Mouse (Mus musculus) myocyte (in vitro differentiated cells): ENCODE data around the gene Cdc7. TPM values are rescaled to one million over a fixed set of nuclear protein-coding genes. Genes with fewer than 3 reads are reported as not detected.

Experiments used
- H3K27me3 ChIP-seq: one replicate; pipeline ENCODE4 v1.6.1; 2011; ENCODE audit not compliant: control insufficient read depth, insufficient read depth, insufficient read length
- H3K36me3 ChIP-seq: one replicate; pipeline ENCODE4 v1.6.1; 2011; ENCODE audit not compliant: control insufficient read depth, insufficient read depth
- H3K4me2 ChIP-seq: one replicate; pipeline ENCODE4 v1.6.1; 2011; ENCODE audit warnings: low read depth, control low read depth
- H3K4me3 ChIP-seq: one replicate; pipeline ENCODE4 v1.5.1; 2011; ENCODE audit warnings: mild to moderate bottlenecking, control low read depth, moderate library complexity
- H3K79me2 ChIP-seq: one replicate; pipeline ENCODE4 v1.6.1; 2011; ENCODE audit not compliant: control insufficient read depth, insufficient read depth
- H3ac ChIP-seq: one replicate; pipeline ENCODE4 v1.6.1; 2011; ENCODE audit not compliant: control insufficient read depth, insufficient read length
- CEBPB ChIP-seq: IDR thresholded peaks from 2 replicates; pipeline ENCODE4 v1.6.1; 2011; ENCODE audit warnings: mild to moderate bottlenecking, moderate library complexity; ENCODE audit not compliant: poor library complexity, insufficient read depth, severe bottlenecking
- E2F4 ChIP-seq: IDR thresholded peaks from one replicate; pipeline ENCODE4 v1.6.1; 2011; ENCODE audit warnings: mild to moderate bottlenecking, control low read depth, moderate library complexity; ENCODE audit not compliant: insufficient read depth
- MAX ChIP-seq: IDR thresholded peaks from one replicate; pipeline ENCODE4 v1.6.1; 2011; ENCODE audit warnings: low read depth, mild to moderate bottlenecking, control low read depth
- MYOD1 ChIP-seq, 3 experiments: IDR thresholded peaks; one replicate each; pipeline ENCODE4 v1.6.1; 2011; ENCODE audit warnings: control low read depth in 2 of 3, low read depth in 2 of 3, mild to moderate bottlenecking in 2 of 3, moderate library complexity in 1 of 3; ENCODE audit not compliant: insufficient read length in 2 of 3, control insufficient read depth in 1 of 3
- MYOG ChIP-seq, 3 experiments: IDR thresholded peaks; one replicate each; pipeline ENCODE4 v1.6.1; 2011; ENCODE audit warnings: control low read depth in 2 of 3, low read depth in 2 of 3, mild to moderate bottlenecking in 2 of 3; ENCODE audit not compliant: insufficient read length in 2 of 3, control insufficient read depth in 1 of 3, insufficient read depth in 1 of 3
- POLR2A ChIP-seq: IDR thresholded peaks from one replicate; pipeline ENCODE4 v1.6.1; 2011; ENCODE audit warnings: low read depth, mild to moderate bottlenecking, control low read depth, moderate library complexity; ENCODE audit not compliant: insufficient read length
- POLR2AphosphoS2 ChIP-seq: IDR thresholded peaks from one replicate; pipeline ENCODE4 v1.6.1; 2011; ENCODE audit warnings: low read depth, control low read depth; ENCODE audit not compliant: insufficient read length
- REST ChIP-seq: IDR thresholded peaks from one replicate; pipeline ENCODE4 v1.6.1; 2011; ENCODE audit warnings: mild to moderate bottlenecking, control low read depth, moderate library complexity; ENCODE audit not compliant: insufficient read depth, insufficient read length
- SRF ChIP-seq: IDR thresholded peaks from one replicate; pipeline ENCODE4 v1.6.1; 2011; ENCODE audit warnings: low read depth; ENCODE audit not compliant: control insufficient read depth, insufficient read length
- TCF12 ChIP-seq: IDR thresholded peaks from one replicate; pipeline ENCODE4 v1.6.1; 2011; ENCODE audit warnings: mild to moderate bottlenecking, control low read depth; ENCODE audit not compliant: poor library complexity, insufficient read depth, severe bottlenecking
- TCF3 ChIP-seq: IDR thresholded peaks from one replicate; pipeline ENCODE4 v1.6.1; 2011; ENCODE audit warnings: low read depth, control low read depth; ENCODE audit not compliant: insufficient read length
- USF1 ChIP-seq: IDR thresholded peaks from one replicate; pipeline ENCODE4 v1.6.1; 2011; ENCODE audit warnings: low read depth, mild to moderate bottlenecking, control low read depth, moderate library complexity
- polyA plus RNA-seq: library from polyadenylated mRNA; unstranded; fragments of >200 nt; fragmentation: generic; extraction: Trizol; gene quantifications from one replicate; pipeline ENCODE4 v1.2.1, GENCODE M21; 2012; ENCODE audit warnings: missing spikeins

Cdc7 gene
- polyA plus RNA-seq, 1 experiment: 1.8 TPM

GRCm38 (mm10) chr5:107009721-107010120 is 45.6 kb downstream of the Cdc7 start:
- no peak for TF ChIP-seq SRF
- TF ChIP-seq REST: no peak
- TF ChIP-seq E2F4: no peak
- H3K79me2 ChIP-seq: no peaks in the 10 kb centered on the region
- no peak overlapping the region for H3ac ChIP-seq
- H3K4me3 ChIP-seq: no peak overlapping the region
- no peak overlapping the region for H3K4me2 ChIP-seq
- H3K36me3 ChIP-seq: no peaks in the 10 kb centered on the region
- no peaks in the 10 kb centered on the region for H3K27me3 ChIP-seq

- Histone ChIP-seq H3K36me3 (no peaks in the 10 kb centered on the region), H3K4me2 (no peak overlapping the region), H3K4me3 (no peak overlapping the region), H3ac (no peak overlapping the region), H3K27me3 (no peaks in the 10 kb centered on the region), H3K79me2 (no peaks in the 10 kb centered on the region)
- no peak for TF ChIP-seq MAX
- TF ChIP-seq SRF: no peak
- no peak for TF ChIP-seq TCF3
These were observed 46.2 kb downstream of the Cdc7 start for GRCm38 (mm10) chr5:107010300-107010699.

- Histone ChIP-seq H3K36me3 (no peaks in the 10 kb centered on the region), H3K27me3 (no peaks in the 10 kb centered on the region), H3K4me3 (no peak overlapping the region), H3ac (no peak overlapping the region), H3K79me2 (no peaks in the 10 kb centered on the region), H3K4me2 (no peak overlapping the region)
- TF ChIP-seq CEBPB (no peak), USF1 (no peak), TCF12 (no peak), MYOG (IDR thresholded peaks at IDR 0.05; ENCODE audit: control insufficient read depth in 1 of 3, insufficient read depth in 1 of 3, insufficient read length in 2 of 3, low read depth in 2 of 3) (no peak), MYOD1 (IDR thresholded peaks at IDR 0.05; ENCODE audit: control insufficient read depth in 1 of 3, insufficient read length in 2 of 3, low read depth in 2 of 3) (no peak)
These were observed 47.4 kb downstream of the Cdc7 start for GRCm38 (mm10) chr5:107011316-107012029.

- no peaks in the 10 kb centered on the region for H3K79me2 ChIP-seq
- TF ChIP-seq POLR2A (no peak), REST (no peak), MAX (no peak), MYOG (IDR thresholded peaks at IDR 0.05; ENCODE audit: control insufficient read depth in 1 of 3, insufficient read depth in 1 of 3, insufficient read length in 2 of 3, low read depth in 2 of 3) (no peak), USF1 (no peak), TCF12 (no peak), SRF (no peak), TCF3 (no peak), MYOD1 (IDR thresholded peaks at IDR 0.05; ENCODE audit: control insufficient read depth in 1 of 3, insufficient read length in 2 of 3, low read depth in 2 of 3) (no peak), E2F4 (no peak), CEBPB (no peak)
- H3K4me3 ChIP-seq: no peak overlapping the region
- H3K27me3 ChIP-seq: no peaks in the 10 kb centered on the region
- H3K4me2 ChIP-seq: no peak overlapping the region
- no peaks in the 10 kb centered on the region for H3K36me3 ChIP-seq
- no peak overlapping the region for H3ac ChIP-seq
These were observed 48.1 kb downstream of the Cdc7 start for GRCm38 (mm10) chr5:107012030-107012715.

GRCm38 (mm10) chr5:107013393-107013792 is 49.3 kb downstream of the Cdc7 start:
- no peak overlapping the region for H3K4me2 ChIP-seq
- no peaks in the 10 kb centered on the region for H3K79me2 ChIP-seq
- H3K27me3 ChIP-seq: no peaks in the 10 kb centered on the region
- no peaks in the 10 kb centered on the region for H3K36me3 ChIP-seq
- H3ac ChIP-seq: no peak overlapping the region
- no peak overlapping the region for H3K4me3 ChIP-seq
- TF ChIP-seq E2F4: no peak
- TF ChIP-seq MYOG (IDR thresholded peaks at IDR 0.05; ENCODE audit: control insufficient read depth in 1 of 3, insufficient read depth in 1 of 3, insufficient read length in 2 of 3, low read depth in 2 of 3): no peak
- TF ChIP-seq TCF12: no peak
- TF ChIP-seq MYOD1 (IDR thresholded peaks at IDR 0.05; ENCODE audit: control insufficient read depth in 1 of 3, insufficient read length in 2 of 3, low read depth in 2 of 3): no peak
- TF ChIP-seq POLR2AphosphoS2: no peak
- TF ChIP-seq USF1: no peak
- no peak for TF ChIP-seq TCF3
- no peak for TF ChIP-seq REST
- TF ChIP-seq POLR2A: no peak
- TF ChIP-seq CEBPB: no peak
